Mouse (Mus musculus) hindbrain, embryonic 13.5 days (tissue): ENCODE results near the gene Dpp7. TPM values are rescaled to one million over a fixed set of nuclear protein-coding genes. Genes with fewer than 3 reads are reported as not detected.

Experiments used
- ATAC-seq: fragments of 200-750 bp; cut with Nextera tagmentation; 2 replicates; pipeline ENCODE4 v1.8.0; 2017; ENCODE audit warnings: moderate TSS enrichment; ENCODE audit not compliant: low FRiP score
- H3K27ac ChIP-seq: fragments of 300-500 bp; sonication (generic); 2 replicates; pipeline ENCODE4 v1.5.1; 2015; ENCODE audit warnings: inconsistent platforms, mild to moderate bottlenecking, moderate library complexity
- H3K27me3 ChIP-seq: fragments of 300-500 bp; sonication (generic); 2 replicates; pipeline ENCODE4 v1.6.1; 2015; ENCODE audit warnings: mild to moderate bottlenecking, inconsistent platforms
- H3K36me3 ChIP-seq: fragments of 300-500 bp; sonication (generic); 2 replicates; pipeline ENCODE4 v1.6.1; 2015; ENCODE audit warnings: mild to moderate bottlenecking, inconsistent platforms
- H3K4me1 ChIP-seq: fragments of 300-500 bp; sonication (generic); replicated peaks from 2 replicates; pipeline ENCODE4 v1.6.1; 2015; ENCODE audit warnings: inconsistent platforms
- H3K4me2 ChIP-seq: fragments of 300-500 bp; sonication (generic); 2 replicates; pipeline ENCODE4 v1.6.1; 2015; ENCODE audit warnings: inconsistent platforms, mild to moderate bottlenecking, moderate library complexity
- H3K4me3 ChIP-seq: fragments of 300-500 bp; sonication (generic); 2 replicates; pipeline ENCODE4 v1.5.1; 2015; ENCODE audit warnings: mild to moderate bottlenecking, inconsistent platforms
- H3K9ac ChIP-seq: fragments of 300-500 bp; sonication (generic); 2 replicates; pipeline ENCODE4 v1.6.1; 2015; ENCODE audit warnings: mild to moderate bottlenecking, inconsistent platforms
- H3K9me3 ChIP-seq: fragments of 300-500 bp; sonication (generic); 2 replicates; pipeline ENCODE4 v1.6.1; 2016; ENCODE audit warnings: inconsistent platforms
- WGBS: fragments of 180-500 bp; shearing (Covaris S2); methylation state at CpG from one replicate; pipeline ENCODE4 v1.1.7; 2015; 5-methylcytosine and 5-hydroxymethylcytosine counted together
- polyA plus RNA-seq: library from polyadenylated mRNA; unstranded; fragments of >200 nt; fragmentation: Nextera tagmentation; extraction: Ambion mirVana; gene quantifications from 2 replicates; pipeline ENCODE4 v1.2.1, GENCODE M21; 2015

The Dpp7 gene
- polyA plus RNA-seq, 1 experiment from 2014 or later: 23.0 TPM

- no peaks in the 10 kb centered on the region for H3K36me3 ChIP-seq
- WGBS: 68% methylated on average over 13 of the region's 13 CpGs
- H3K27me3 ChIP-seq: peaks cover 56% of the 10 kb centered on the region
- H3K9ac ChIP-seq: no peak overlapping the region
- no peak overlapping the region for H3K27ac ChIP-seq
- no peak for ATAC-seq
- no peak overlapping the region for H3K4me3 ChIP-seq
- H3K4me2 ChIP-seq: no peak overlapping the region
- H3K4me1 ChIP-seq: peaks cover 12% of the 10 kb centered on the region
- H3K9me3 ChIP-seq: no peaks in the 10 kb centered on the region
Observed at GRCm38 (mm10) chr2:25363478-25364178, 7.5 kb upstream of the Dpp7 start.

GRCm38 (mm10) chr2:25359848-25360247 lies 3.7 kb upstream of the Dpp7 start:
- H3K27me3 ChIP-seq: peaks cover 24% of the 10 kb centered on the region
- H3K36me3 ChIP-seq: no peaks in the 10 kb centered on the region
- H3K9ac ChIP-seq: no peak overlapping the region
- H3K4me2 ChIP-seq: no peak overlapping the region
- no peak overlapping the region for H3K4me3 ChIP-seq
- H3K27ac ChIP-seq: no peak overlapping the region
- peaks cover 24% of the 10 kb centered on the region for H3K4me1 ChIP-seq
- ATAC-seq: no peak
- no peaks in the 10 kb centered on the region for H3K9me3 ChIP-seq
- WGBS: 81% methylated on average over 4 of the region's 4 CpGs

- no peaks in the 10 kb centered on the region for H3K9me3 ChIP-seq
- peaks cover 28% of the 10 kb centered on the region for H3K4me1 ChIP-seq
- no peak overlapping the region for H3K27ac ChIP-seq
- peak overlapping the region; percentile 77 for H3K4me2 ChIP-seq
- peak overlapping the region; percentile 53 for H3K4me3 ChIP-seq
- H3K36me3 ChIP-seq: peaks cover 38% of the 10 kb centered on the region
- no peaks in the 10 kb centered on the region for H3K27me3 ChIP-seq
- 38% methylated on average over 18 of the region's 18 CpGs for WGBS
- ATAC-seq: peak; percentile 43; the same call in 1 of the 2 replicates
- H3K9ac ChIP-seq: peak overlapping the region; percentile 77
Observed at GRCm38 (mm10) chr2:25355419-25356066, 616 bp downstream of the Dpp7 start.

- ATAC-seq: no peak
- no peaks in the 10 kb centered on the region for H3K27me3 ChIP-seq
- H3K4me2 ChIP-seq: no peak overlapping the region
- H3K9me3 ChIP-seq: no peaks in the 10 kb centered on the region
- 89% methylated on average over 6 of the region's 6 CpGs for WGBS
- H3K9ac ChIP-seq: no peak overlapping the region
- H3K27ac ChIP-seq: no peak overlapping the region
- peaks cover 28% of the 10 kb centered on the region for H3K4me1 ChIP-seq
- H3K4me3 ChIP-seq: no peak overlapping the region
- H3K36me3 ChIP-seq: peaks cover 51% of the 10 kb centered on the region
Observed at GRCm38 (mm10) chr2:25354211-25354610, 1.9 kb downstream of the Dpp7 start.

GRCm38 (mm10) chr2:25350701-25351100 lies 5.5 kb downstream of the Dpp7 start:
- Histone ChIP-seq H3K27me3 (no peaks in the 10 kb centered on the region), H3K9me3 (no peaks in the 10 kb centered on the region), H3K4me3 (no peak overlapping the region), H3K27ac (no peak overlapping the region), H3K36me3 (peaks cover 84% of the 10 kb centered on the region), H3K4me2 (no peak overlapping the region), H3K9ac (no peak overlapping the region), H3K4me1 (peaks cover 15% of the 10 kb centered on the region)
- ATAC-seq: no peak
- 91% methylated on average over 3 of the region's 3 CpGs for WGBS

GRCm38 (mm10) chr2:25349499-25349898 lies 6.7 kb downstream of the Dpp7 start:
- 94% methylated on average over 4 of the region's 4 CpGs for WGBS
- no peak overlapping the region for H3K27ac ChIP-seq
- H3K9ac ChIP-seq: no peak overlapping the region
- H3K9me3 ChIP-seq: no peaks in the 10 kb centered on the region
- H3K27me3 ChIP-seq: no peaks in the 10 kb centered on the region
- H3K4me1 ChIP-seq: 0 out of 2 replicates have a peak, but pooled peaks cover 3% of the 10 kb centered on the region
- H3K36me3 ChIP-seq: peaks cover 96% of the 10 kb centered on the region
- no peak overlapping the region for H3K4me2 ChIP-seq
- no peak for ATAC-seq
- H3K4me3 ChIP-seq: no peak overlapping the region

GRCm38 (mm10) chr2:25348162-25348561 lies 8.0 kb downstream of the Dpp7 start:
- no peak overlapping the region for H3K9ac ChIP-seq
- no peak overlapping the region for H3K27ac ChIP-seq
- H3K9me3 ChIP-seq: no peaks in the 10 kb centered on the region
- H3K27me3 ChIP-seq: no peaks in the 10 kb centered on the region
- H3K4me2 ChIP-seq: no peak overlapping the region
- H3K4me1 ChIP-seq: no peaks in the 10 kb centered on the region
- H3K36me3 ChIP-seq: peaks cover 98% of the 10 kb centered on the region
- no peak overlapping the region for H3K4me3 ChIP-seq
- no peak for ATAC-seq
- 92% methylated on average over 7 of the region's 7 CpGs for WGBS

GRCm38 (mm10) chr2:25338303-25338702 lies 17.9 kb downstream of the Dpp7 start:
- H3K4me3 ChIP-seq: no peak overlapping the region
- no peak for ATAC-seq
- no peak overlapping the region for H3K9ac ChIP-seq
- no peaks in the 10 kb centered on the region for H3K27me3 ChIP-seq
- 96% methylated on average over 6 of the region's 6 CpGs for WGBS
- no peak overlapping the region for H3K27ac ChIP-seq
- H3K9me3 ChIP-seq: no peaks in the 10 kb centered on the region
- peaks cover 21% of the 10 kb centered on the region for H3K4me1 ChIP-seq
- H3K4me2 ChIP-seq: no peak overlapping the region
- peaks cover 86% of the 10 kb centered on the region for H3K36me3 ChIP-seq

GRCm38 (mm10) chr2:25333569-25333968 lies 22.6 kb downstream of the Dpp7 start:
- H3K4me1 ChIP-seq: peaks cover 33% of the 10 kb centered on the region
- ATAC-seq: no peak
- 88% methylated on average over 2 of the region's 2 CpGs for WGBS
- no peak overlapping the region for H3K27ac ChIP-seq
- H3K4me3 ChIP-seq: peak overlapping the region; percentile 91
- peak overlapping the region; percentile 88 for H3K9ac ChIP-seq
- H3K4me2 ChIP-seq: peak overlapping the region; percentile 97
- H3K36me3 ChIP-seq: peaks cover 48% of the 10 kb centered on the region
- no peaks in the 10 kb centered on the region for H3K9me3 ChIP-seq
- no peaks in the 10 kb centered on the region for H3K27me3 ChIP-seq

- H3K36me3 ChIP-seq: peaks cover 37% of the 10 kb centered on the region
- ATAC-seq: peak; percentile 98
- no peaks in the 10 kb centered on the region for H3K27me3 ChIP-seq
- peak within 1 kb of the TSS; percentile 97 for H3K4me2 ChIP-seq
- H3K9ac ChIP-seq: peak within 1 kb of the TSS; percentile 93
- WGBS: under 1% methylated on average over 76 of the region's 78 CpGs
- H3K4me1 ChIP-seq: peaks cover 33% of the 10 kb centered on the region
- H3K27ac ChIP-seq: peak within 1 kb of the TSS; percentile 93
- H3K4me3 ChIP-seq: peak within 1 kb of the TSS; percentile 91
- H3K9me3 ChIP-seq: no peaks in the 10 kb centered on the region
Observed at GRCm38 (mm10) chr2:25332286-25333160, 23.6 kb downstream of the Dpp7 start, which contains the start of gene Man1b1. Gene Man1b1, plus strand, starts transcription at chr2:25332338.

- Histone ChIP-seq H3K27me3 (no peaks in the 10 kb centered on the region), H3K36me3 (peaks cover 27% of the 10 kb centered on the region), H3K9me3 (no peaks in the 10 kb centered on the region), H3K4me2 (peak overlapping the region; percentile 73), H3K4me1 (peaks cover 33% of the 10 kb centered on the region), H3K9ac (peak overlapping the region; percentile 93), H3K4me3 (peak overlapping the region; percentile 91), H3K27ac (no peak overlapping the region)
- no peak for ATAC-seq
- WGBS: 69% methylated on average over 9 of the region's 9 CpGs
Observed at GRCm38 (mm10) chr2:25331470-25331869, 24.7 kb downstream of the Dpp7 start.

GRCm38 (mm10) chr2:25328440-25328839 lies 27.7 kb downstream of the Dpp7 start:
- H3K36me3 ChIP-seq: no peaks in the 10 kb centered on the region
- H3K9ac ChIP-seq: no peak overlapping the region
- WGBS: 34% methylated on average over 7 of the region's 7 CpGs
- H3K27ac ChIP-seq: no peak overlapping the region
- no peak overlapping the region for H3K4me3 ChIP-seq
- H3K27me3 ChIP-seq: 0 out of 2 replicates have a peak, but pooled peaks cover 8% of the 10 kb centered on the region
- ATAC-seq: no peak
- no peak overlapping the region for H3K4me2 ChIP-seq
- peaks cover 13% of the 10 kb centered on the region for H3K4me1 ChIP-seq
- no peaks in the 10 kb centered on the region for H3K9me3 ChIP-seq
